Mouse (Mus musculus) liver, adult 2 months (tissue): ENCODE data around the gene Clgn. TPM values are rescaled to one million over a fixed set of nuclear protein-coding genes. Genes with fewer than 3 reads are reported as not detected.
A peak's percentile ranks its signal among the peaks of the same experiment; 100 is the strongest.

Source experiments
- DNase-seq: peaks from one replicate; pipeline ENCODE4 v3.0.0-alpha.2; 2011; ENCODE audit warnings: low read depth, low spot score; ENCODE audit errors: extremely low read depth
- H3K27ac ChIP-seq: fragments of 200-500 bp; replicated peaks from 2 replicates; pipeline ENCODE4 v1.5.1; 2012; ENCODE audit warnings: low read depth, mild to moderate bottlenecking, control low read depth, inconsistent platforms, low read length; ENCODE audit not compliant: insufficient read depth
- H3K27me3 ChIP-seq: fragments of 200-500 bp; 2 replicates; pipeline ENCODE4 v1.6.1; 2012; ENCODE audit warnings: mild to moderate bottlenecking, moderate library complexity, low read length, inconsistent platforms; ENCODE audit not compliant: control insufficient read depth, insufficient read depth
- H3K36me3 ChIP-seq: fragments of 200-500 bp; 2 replicates; pipeline ENCODE4 v1.6.1; 2012; ENCODE audit warnings: low read length, inconsistent platforms; ENCODE audit not compliant: control insufficient read depth, insufficient read depth
- H3K4me1 ChIP-seq: fragments of 200-500 bp; 2 replicates; pipeline ENCODE4 v1.6.1; 2011; ENCODE audit warnings: low read length; ENCODE audit not compliant: control insufficient read depth, insufficient read depth
- H3K4me3 ChIP-seq: fragments of 200-500 bp; 2 replicates; pipeline ENCODE4 v1.5.1; 2011; ENCODE audit warnings: low read depth, mild to moderate bottlenecking, control low read depth, low read length, moderate library complexity; ENCODE audit not compliant: insufficient read depth
- H3K79me2 ChIP-seq: fragments of 200-500 bp; 2 replicates; pipeline ENCODE4 v1.6.1; 2012; ENCODE audit warnings: inconsistent platforms, mild to moderate bottlenecking, low read length, moderate library complexity; ENCODE audit not compliant: control insufficient read depth, insufficient read depth
- H3K9ac ChIP-seq: fragments of 200-500 bp; 2 replicates; pipeline ENCODE4 v1.6.1; 2012; ENCODE audit warnings: low read depth, mild to moderate bottlenecking, control low read depth, inconsistent platforms, low read length
- CTCF ChIP-seq: fragments of 200-500 bp; IDR thresholded peaks from 2 replicates; pipeline ENCODE4 v1.5.1; 2011; ENCODE audit warnings: low read depth, low read length, control low read depth
- POLR2A ChIP-seq: fragments of 200-500 bp; IDR thresholded peaks from 2 replicates; pipeline ENCODE4 v1.6.1; 2011; ENCODE audit warnings: low read length, control low read depth; ENCODE audit not compliant: insufficient read depth; ENCODE audit errors: extremely low read depth
- WGBS: fragments of 180-500 bp; shearing (Covaris S2); methylation state at CpG from one replicate; pipeline ENCODE4 v1.1.7; 2018; 5-methylcytosine and 5-hydroxymethylcytosine counted together
- polyA plus RNA-seq: library from polyadenylated mRNA; depleted of rRNA; stranded (reverse); fragments of >200 nt; gene quantifications from 2 replicates; pipeline ENCODE4 v1.2.3, GENCODE M21; 2012; rRNA removed
- total RNA-seq: library from RNA; depleted of rRNA; stranded (reverse); fragments of >200 nt; gene quantifications from 2 replicates; pipeline ENCODE4 v1.2.3, GENCODE M21; 2014; rRNA removed

Gene Clgn
- not detected in 2 replicates for total RNA-seq
- polyA plus RNA-seq: not detected in 2 replicates

DNA sequence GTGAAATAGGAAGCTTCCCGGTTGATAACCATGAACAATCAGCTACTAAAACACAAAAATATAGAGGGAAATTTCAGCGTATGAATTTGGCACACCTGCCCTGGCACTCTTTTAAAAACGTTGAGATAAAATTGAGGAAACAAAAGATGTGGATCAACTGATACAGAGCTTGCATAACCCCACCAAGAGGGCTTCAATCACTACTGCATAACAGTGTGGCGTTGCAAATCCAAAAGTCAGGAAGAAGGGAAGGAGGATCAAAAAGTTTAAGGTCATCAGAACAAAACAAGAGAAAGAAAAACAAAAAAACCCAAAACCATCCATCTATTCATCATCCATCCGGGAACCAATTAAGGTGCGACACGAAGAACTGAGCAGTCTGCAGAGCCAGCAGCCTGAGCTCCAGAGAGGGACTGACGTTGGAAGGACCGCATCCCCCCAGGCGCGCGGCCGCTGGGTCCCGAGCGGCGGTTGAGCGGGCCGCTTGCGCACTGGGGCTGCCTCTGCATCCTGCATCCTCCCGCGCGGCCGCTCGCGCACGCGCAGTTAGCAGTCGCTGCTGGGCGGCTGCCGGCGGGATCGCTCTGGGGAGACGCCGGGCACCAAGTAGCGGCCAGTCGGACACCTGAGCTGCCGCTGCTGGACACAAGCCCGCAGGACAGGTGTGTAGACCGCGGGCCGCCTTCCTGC lies at the start of gene Clgn:
TSS of gene Clgn (plus strand) at position 552 of the 690 bp plus-strand sequence.
- Histone ChIP-seq H3K36me3 (no peaks in the 10 kb centered on the region), H3K79me2 (no peaks in the 10 kb centered on the region), H3K9ac (no peak within 1 kb of the TSS), H3K4me3 (no peak within 1 kb of the TSS), H3K27me3 (peaks cover 8% of the 10 kb centered on the region; the same call in 1 of the 2 replicates), H3K4me1 (no peaks in the 10 kb centered on the region), H3K27ac (no peak within 1 kb of the TSS)
- no peak for DNase-seq
- TF ChIP-seq CTCF (no peak), POLR2A (no peak)
- WGBS: 7% methylated on average over 41 of the region's 41 CpGs

DNA sequence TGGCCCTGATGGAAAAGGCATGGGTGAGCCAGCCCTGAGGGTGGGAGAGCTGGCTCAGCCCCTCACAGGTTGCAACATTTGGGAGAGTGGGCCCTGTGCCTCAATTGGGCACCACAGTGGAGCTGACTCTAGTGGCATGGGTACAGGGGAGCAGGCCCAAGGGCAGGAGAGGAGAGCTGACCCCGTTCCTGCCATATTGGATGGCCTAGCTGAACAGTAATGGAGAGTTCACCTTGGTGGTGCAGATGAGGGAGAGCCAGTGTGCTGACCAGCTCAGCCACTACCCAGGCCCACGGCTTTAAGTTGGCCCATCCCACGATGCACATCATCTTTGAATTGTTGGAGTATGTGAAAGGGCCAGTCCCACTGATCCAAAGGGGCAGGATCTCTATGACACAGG lies 47.6 kb upstream of the Clgn start:
- H3K27me3 ChIP-seq: no peaks in the 10 kb centered on the region
- no peak overlapping the region for H3K4me3 ChIP-seq
- DNase-seq: no peak
- no peak overlapping the region for H3K27ac ChIP-seq
- WGBS: 83% methylated on average over 3 of the region's 3 CpGs
- no peaks in the 10 kb centered on the region for H3K79me2 ChIP-seq
- no peaks in the 10 kb centered on the region for H3K36me3 ChIP-seq
- no peaks in the 10 kb centered on the region for H3K4me1 ChIP-seq
- H3K9ac ChIP-seq: no peak overlapping the region
- TF ChIP-seq POLR2A (no peak), CTCF (no peak)

DNA sequence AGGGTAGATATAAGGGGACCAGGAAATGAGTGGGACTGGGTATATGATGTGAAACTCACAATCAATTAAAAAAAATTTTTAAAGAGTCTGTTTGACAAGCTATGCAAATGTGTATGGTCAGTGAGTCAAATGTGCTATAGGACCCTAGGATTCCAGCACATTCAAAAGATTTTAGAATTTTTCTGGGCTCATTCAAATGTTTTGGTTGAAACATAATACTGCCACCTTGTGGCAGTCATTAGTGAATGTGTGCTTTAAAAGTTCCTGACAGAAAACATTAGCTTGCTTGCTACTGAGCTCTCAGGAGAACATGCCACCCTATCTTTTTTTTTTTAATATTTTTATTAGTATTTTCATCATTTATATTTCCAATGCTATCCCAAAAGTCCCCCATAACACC lies 47.0 kb upstream of the Clgn start:
- H3K4me3 ChIP-seq: no peak overlapping the region
- no peak overlapping the region for H3K27ac ChIP-seq
- H3K9ac ChIP-seq: no peak overlapping the region
- no peaks in the 10 kb centered on the region for H3K27me3 ChIP-seq
- DNase-seq: peak; percentile 19
- no peaks in the 10 kb centered on the region for H3K4me1 ChIP-seq
- H3K79me2 ChIP-seq: no peaks in the 10 kb centered on the region
- TF ChIP-seq POLR2A: no peak
- peak; percentile 46; the same call in 1 of the 2 replicates for TF ChIP-seq CTCF
- no peaks in the 10 kb centered on the region for H3K36me3 ChIP-seq

- DNase-seq: no peak
- Histone ChIP-seq H3K27ac (no peak within 1 kb of the TSS), H3K4me3 (no peak within 1 kb of the TSS), H3K9ac (no peak within 1 kb of the TSS), H3K79me2 (no peaks in the 10 kb centered on the region), H3K36me3 (no peaks in the 10 kb centered on the region), H3K27me3 (no peaks in the 10 kb centered on the region), H3K4me1 (no peaks in the 10 kb centered on the region)
- no peak for TF ChIP-seq CTCF
- no peak for TF ChIP-seq POLR2A
- WGBS: 68% methylated on average over 18 of the region's 18 CpGs
Measured at GRCm38 (mm10) chr8:83348263-83348662, 41.4 kb upstream of the Clgn start, which contains the start of gene Mgat4d. Mgat4d (plus strand) TSS chr8:83348471.

GRCm38 (mm10) chr8:83351315-83351714 lies 38.4 kb upstream of the Clgn start:
- Histone ChIP-seq H3K36me3 (no peaks in the 10 kb centered on the region), H3K79me2 (no peaks in the 10 kb centered on the region), H3K4me3 (no peak overlapping the region), H3K4me1 (no peaks in the 10 kb centered on the region), H3K27me3 (no peaks in the 10 kb centered on the region), H3K27ac (no peak overlapping the region), H3K9ac (no peak overlapping the region)
- 73% methylated on average over 2 of the region's 2 CpGs for WGBS
- TF ChIP-seq CTCF (no peak), POLR2A (no peak)
- no peak for DNase-seq

- H3K27ac ChIP-seq: no peak overlapping the region
- TF ChIP-seq POLR2A: no peak
- no peak for TF ChIP-seq CTCF
- no peak overlapping the region for H3K4me3 ChIP-seq
- WGBS: 87% methylated on average over 7 of the region's 7 CpGs
- H3K36me3 ChIP-seq: no peaks in the 10 kb centered on the region
- no peaks in the 10 kb centered on the region for H3K79me2 ChIP-seq
- no peaks in the 10 kb centered on the region for H3K4me1 ChIP-seq
- H3K9ac ChIP-seq: no peak overlapping the region
- no peaks in the 10 kb centered on the region for H3K27me3 ChIP-seq
- no peak for DNase-seq
Measured at GRCm38 (mm10) chr8:83363156-83363769, 26.4 kb upstream of the Clgn start.
